Mouse (Mus musculus): ENCODE results near the gene Tmprss11a.

- no peak for TF ChIP-seq CTCF (conservative IDR thresholded peaks at IDR 0.05; ENCODE audit: insufficient read depth, insufficient read length, low read depth, low read length)
- TF ChIP-seq POLR2A (IDR thresholded peaks at IDR 0.05; ENCODE audit: low read depth, low read length): no peak
Measured at GRCm38 (mm10) chr5:86407941-86408340, 60.8 kb downstream of the Tmprss11a start.

Measured in kidney, adult 2 months (tissue).